Mouse (Mus musculus): ENCODE results near the gene Irgm1. TPM values are rescaled to one million over a fixed set of nuclear protein-coding genes. Genes with fewer than 3 reads are reported as not detected.
"Not testable (repeated sequence)": the region's sequence is repeated elsewhere in the genome, so short reads cannot be mapped to it uniquely, and the experiment has no call there.

Irgm1 gene
- polyA plus RNA-seq, 1 experiment, result 11.5 TPM

GRCm38 (mm10) chr11:48823536-48823972 is 47.9 kb downstream of the Irgm1 start:
- TF ChIP-seq POLR2A (IDR thresholded peaks at IDR 0.05; ENCODE audit: borderline replicate concordance, extremely low read depth, low read depth, low read length) (0 out of 2 replicates have a peak, but pooled peaks have one; percentile 3), CTCF (IDR thresholded peaks at IDR 0.05; ENCODE audit: insufficient read depth, low read length) (no peak)

GRCm38 (mm10) chr11:48822768-48823512 is 48.5 kb downstream of the Irgm1 start:
- H3K4me1 ChIP-seq (ENCODE audit: control insufficient read depth, insufficient read depth, low read length), result peaks cover 3% of the 10 kb centered on the region; the same call in 1 of the 2 replicates
- DNase-seq, result no peak
- no peak overlapping the region for H3K4me3 ChIP-seq (replicated peaks; ENCODE audit: extremely low read depth, low read depth, low read length)
- WGBS, result 40% methylated on average over 14 of the region's 14 CpGs
- TF ChIP-seq POLR2A (IDR thresholded peaks at IDR 0.05; ENCODE audit: borderline replicate concordance, extremely low read depth, low read depth, low read length) (no peak), CTCF (IDR thresholded peaks at IDR 0.05; ENCODE audit: insufficient read depth, low read length) (no peak)

More at GRCm38 (mm10) chr11:48823536-48823972, 47.9 kb downstream of the Irgm1 start:
- Histone ChIP-seq H3K4me3 (replicated peaks; ENCODE audit: extremely low read depth, low read depth, low read length) (peak overlapping the region; percentile 56), H3K4me1 (ENCODE audit: control insufficient read depth, insufficient read depth, low read length) (peaks cover 3% of the 10 kb centered on the region; the same call in 1 of the 2 replicates)
- peak; percentile 60 for DNase-seq
- 2% methylated on average over 15 of the region's 15 CpGs for WGBS

DNA sequence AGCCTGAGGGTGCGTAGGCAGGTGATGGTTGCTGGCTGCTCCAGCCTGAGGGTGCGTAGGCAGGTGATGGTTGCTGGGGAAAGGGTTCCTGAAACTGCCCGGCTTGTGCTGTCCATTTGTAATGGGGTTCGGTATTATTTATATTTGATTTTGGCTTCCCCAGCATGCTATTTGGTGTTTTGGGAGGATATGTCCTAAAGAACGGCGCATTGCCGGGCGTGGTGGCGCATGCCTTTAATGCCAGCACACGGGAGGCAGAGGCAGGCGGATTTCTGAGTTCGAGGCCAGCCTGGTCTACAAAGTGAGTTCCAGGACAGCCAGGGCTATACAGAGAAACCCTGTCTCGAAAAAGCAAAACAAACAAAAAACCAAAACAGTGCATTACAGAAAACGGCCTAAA is 50.2 kb downstream of the Irgm1 start:
- H3K4me3 ChIP-seq (replicated peaks; ENCODE audit: extremely low read depth, low read depth, low read length); H3K4me1 ChIP-seq (ENCODE audit: control insufficient read depth, insufficient read depth, low read length); DNase-seq: not testable (repeated sequence)
- WGBS, result 83% methylated on average over 14 of the region's 14 CpGs

- TF ChIP-seq POLR2A (IDR thresholded peaks at IDR 0.05; ENCODE audit: borderline replicate concordance, extremely low read depth, low read depth, low read length) (no peak), CTCF (IDR thresholded peaks at IDR 0.05; ENCODE audit: insufficient read depth, low read length) (no peak)
- DNase-seq, result no peak
- Histone ChIP-seq H3K4me3 (replicated peaks; ENCODE audit: extremely low read depth, low read depth, low read length) (no peak overlapping the region), H3K4me1 (ENCODE audit: control insufficient read depth, insufficient read depth, low read length) (peaks cover 10% of the 10 kb centered on the region)
Measured at GRCm38 (mm10) chr11:48820308-48820674, 51.2 kb downstream of the Irgm1 start.

DNA sequence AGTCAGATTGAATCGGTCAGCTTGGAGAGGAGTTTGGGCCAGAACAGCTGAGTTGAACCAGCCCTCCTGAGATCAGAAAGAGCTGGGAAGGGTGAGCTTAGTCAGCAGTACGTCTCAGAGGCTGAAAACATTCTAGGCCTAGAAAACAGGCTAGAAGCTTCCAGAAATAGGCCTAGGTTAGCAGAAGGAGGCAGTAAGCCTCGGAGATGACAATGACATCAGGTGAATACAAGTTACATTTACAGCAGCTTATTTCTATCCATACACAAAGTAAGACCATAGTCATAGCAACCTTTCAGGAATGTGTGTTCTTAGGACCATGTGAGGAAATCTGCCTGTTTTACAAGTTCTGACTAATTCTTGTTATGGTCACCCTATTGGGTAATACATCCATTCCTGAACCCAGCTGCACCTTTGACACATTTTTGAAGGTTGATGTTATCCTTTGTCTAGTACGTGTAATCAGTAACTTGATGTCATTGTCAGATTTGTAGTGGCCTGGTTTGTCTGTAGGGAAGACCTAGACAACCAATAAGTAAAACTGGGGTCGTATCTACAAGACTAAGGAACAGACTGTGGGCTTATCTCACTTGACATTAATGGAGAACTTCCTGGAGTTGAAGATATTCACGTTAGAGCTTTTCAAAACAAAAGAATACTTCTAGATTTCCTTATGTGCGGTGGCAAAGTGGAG is 51.7 kb downstream of the Irgm1 start:
- DNase-seq, result no peak
- whole genome bisulfite sequencing, result 65% methylated on average over 7 of the region's 7 CpGs
- TF ChIP-seq POLR2A (IDR thresholded peaks at IDR 0.05; ENCODE audit: borderline replicate concordance, extremely low read depth, low read depth, low read length) (no peak), CTCF (IDR thresholded peaks at IDR 0.05; ENCODE audit: insufficient read depth, low read length) (no peak)
- Histone ChIP-seq H3K4me3 (replicated peaks; ENCODE audit: extremely low read depth, low read depth, low read length) (no peak overlapping the region), H3K4me1 (ENCODE audit: control insufficient read depth, insufficient read depth, low read length) (peaks cover 10% of the 10 kb centered on the region)

DNA sequence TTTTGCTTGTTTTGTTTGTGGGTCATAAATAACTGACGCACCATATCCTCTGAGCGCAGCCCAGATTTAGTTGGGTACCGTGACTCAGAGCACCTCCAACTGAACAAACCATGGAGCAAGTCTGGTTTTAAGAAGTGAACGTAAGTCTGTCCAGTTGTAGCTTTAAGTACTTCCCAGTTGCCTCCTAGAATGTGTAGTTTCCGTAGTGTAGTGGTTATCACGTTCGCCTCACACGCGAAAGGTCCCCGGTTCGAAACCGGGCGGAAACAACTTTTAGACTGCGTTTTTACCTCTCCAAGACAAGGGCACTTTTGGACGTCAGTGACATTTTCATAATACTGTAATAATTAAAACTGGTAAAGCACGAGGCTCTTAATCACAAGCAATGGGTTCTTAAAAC is 53.1 kb downstream of the Irgm1 start:
- TF ChIP-seq CTCF (IDR thresholded peaks at IDR 0.05; ENCODE audit: insufficient read depth, low read length) (no peak), POLR2A (IDR thresholded peaks at IDR 0.05; ENCODE audit: borderline replicate concordance, extremely low read depth, low read depth, low read length) (no peak)
- Histone ChIP-seq H3K4me3 (replicated peaks; ENCODE audit: extremely low read depth, low read depth, low read length) (peak overlapping the region; percentile 50), H3K4me1 (ENCODE audit: control insufficient read depth, insufficient read depth, low read length) (peaks cover 7% of the 10 kb centered on the region)
- DNase-seq, result peak; percentile 79
- under 1% methylated on average over 16 of the region's 16 CpGs for WGBS

DNA sequence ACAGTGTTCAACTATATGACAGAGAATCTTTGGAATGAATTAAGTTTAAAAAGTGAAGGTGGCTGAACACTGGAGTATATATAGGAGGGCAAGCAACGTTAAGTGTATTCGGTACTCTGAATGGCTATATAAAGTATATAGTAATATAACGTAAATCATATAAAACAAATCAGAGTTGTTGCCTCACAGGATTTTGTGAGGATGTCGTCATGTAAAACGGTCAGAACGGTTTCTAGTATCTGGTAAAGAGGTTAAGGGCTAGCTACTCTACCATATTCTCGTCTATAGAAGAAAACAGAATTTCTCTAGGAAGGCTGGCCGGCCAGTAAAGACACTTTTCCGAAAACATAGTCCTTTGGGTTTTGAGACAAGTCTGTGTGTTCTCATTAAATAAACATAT is 53.7 kb downstream of the Irgm1 start:
- peaks cover 7% of the 10 kb centered on the region for H3K4me1 ChIP-seq (ENCODE audit: control insufficient read depth, insufficient read depth, low read length)
- peak overlapping the region; percentile 70 for H3K4me3 ChIP-seq (replicated peaks; ENCODE audit: extremely low read depth, low read depth, low read length)
- WGBS, result 5% methylated on average over 9 of the region's 9 CpGs
- no peak for DNase-seq
- TF ChIP-seq POLR2A (IDR thresholded peaks at IDR 0.05; ENCODE audit: borderline replicate concordance, extremely low read depth, low read depth, low read length) (no peak), CTCF (IDR thresholded peaks at IDR 0.05; ENCODE audit: insufficient read depth, low read length) (no peak)

DNA sequence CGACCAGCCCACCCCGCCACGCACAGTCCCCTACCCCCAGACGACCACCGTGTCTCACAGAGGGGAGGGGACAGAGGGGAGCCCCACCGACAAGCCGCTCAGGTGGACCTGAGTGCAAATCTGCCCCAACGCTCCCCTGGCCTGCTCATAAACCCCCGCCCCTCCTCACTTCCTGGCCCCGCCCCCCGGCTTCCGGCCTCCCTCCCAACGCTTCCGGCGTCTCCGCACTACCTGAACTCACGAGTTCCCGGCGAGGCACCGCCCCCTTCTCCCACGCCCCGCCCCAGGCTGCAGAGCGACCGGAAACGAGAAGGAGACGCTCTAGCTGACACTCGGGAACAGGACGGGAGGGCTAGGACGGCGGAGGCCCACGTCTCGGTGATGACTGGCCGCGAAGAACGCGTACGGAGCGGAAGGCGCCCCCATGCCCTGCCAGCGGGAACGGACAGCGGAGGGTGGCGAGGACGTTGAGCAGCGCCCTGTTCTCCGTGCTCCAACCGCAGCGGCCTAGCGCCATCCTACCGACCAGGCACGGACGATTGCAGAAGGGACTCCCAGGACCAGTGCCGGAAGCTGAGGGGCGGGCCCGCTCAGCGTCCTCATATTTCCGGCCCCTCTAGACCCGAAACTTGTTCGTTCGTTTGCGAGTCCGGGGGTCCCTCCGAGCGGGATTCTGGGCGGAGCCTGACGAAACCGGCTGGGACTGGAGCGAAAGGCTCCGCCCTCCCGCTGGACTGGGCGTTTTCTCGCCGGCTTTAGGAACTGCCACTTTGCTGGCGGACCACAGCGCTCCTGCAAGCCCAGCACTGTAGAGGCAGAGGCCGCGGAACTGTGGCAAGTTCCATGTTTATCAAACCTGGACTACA is 54.5 kb downstream of the Irgm1 start, which contains the start of gene Trim41:
Gene Trim41, minus strand, starts transcription at position 554 of the 866 bp plus-strand sequence.
- H3K4me1 ChIP-seq (ENCODE audit: control insufficient read depth, insufficient read depth, low read length), result peaks cover 7% of the 10 kb centered on the region
- H3K4me3 ChIP-seq (replicated peaks; ENCODE audit: extremely low read depth, low read depth, low read length), result peak within 1 kb of the TSS; percentile 97
- under 1% methylated on average over 71 of the region's 77 CpGs for WGBS
- peak; percentile 98 for DNase-seq
- TF ChIP-seq CTCF (IDR thresholded peaks at IDR 0.05; ENCODE audit: insufficient read depth, low read length) (no peak), POLR2A (IDR thresholded peaks at IDR 0.05; ENCODE audit: borderline replicate concordance, extremely low read depth, low read depth, low read length) (peak; percentile 97)

DNA sequence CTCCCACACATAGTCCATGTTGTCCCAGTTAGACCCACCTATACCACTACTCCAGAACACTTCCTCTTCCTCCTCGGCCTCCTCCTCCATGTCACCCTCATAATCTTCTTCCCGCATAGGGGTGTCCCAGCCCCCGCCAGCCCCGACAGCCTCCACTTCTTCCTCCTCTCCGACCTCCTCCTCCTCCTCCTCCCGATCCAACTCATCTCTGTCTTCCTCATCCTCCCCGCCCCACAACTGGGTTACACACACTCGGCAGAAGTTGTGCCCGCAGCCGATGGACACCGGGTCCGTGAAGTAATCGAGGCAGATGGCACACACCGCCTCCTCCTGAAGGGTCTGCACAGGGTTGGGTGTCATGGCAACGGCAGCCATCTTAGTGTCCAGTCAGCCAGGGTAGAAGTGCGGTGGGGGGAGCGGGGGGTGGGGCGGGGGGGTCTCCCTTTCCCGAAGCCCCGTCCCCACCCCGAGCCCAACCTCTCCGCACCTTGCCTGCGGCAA is 55.2 kb downstream of the Irgm1 start:
- Histone ChIP-seq H3K4me1 (ENCODE audit: control insufficient read depth, insufficient read depth, low read length) (peaks cover 7% of the 10 kb centered on the region), H3K4me3 (replicated peaks; ENCODE audit: extremely low read depth, low read depth, low read length) (peak overlapping the region; percentile 97)
- 3% methylated on average over 18 of the region's 23 CpGs for WGBS
- no peak for TF ChIP-seq POLR2A (IDR thresholded peaks at IDR 0.05; ENCODE audit: borderline replicate concordance, extremely low read depth, low read depth, low read length)
- no peak for TF ChIP-seq CTCF (IDR thresholded peaks at IDR 0.05; ENCODE audit: insufficient read depth, low read length)
- DNase-seq, result peak; percentile 42

Data from lung, adult 2 months (tissue).